Mouse (Mus musculus) embryonic facial prominence, embryonic 11.5 days (tissue): Measurements from ENCODE around the gene Rnasel. TPM values are rescaled to one million over a fixed set of nuclear protein-coding genes. Genes with fewer than 3 reads are reported as not detected.

Experiments
- polyA plus RNA-seq: library from polyadenylated mRNA; unstranded; fragments of >200 nt; fragmentation: Nextera tagmentation; extraction: Ambion mirVana; gene quantifications from 2 replicates; pipeline ENCODE4 v1.2.1, GENCODE M21; 2014

The Rnasel gene
- polyA plus RNA-seq, 1 experiment from 2014 or later = 15.0 TPM

Other genes with a start within 250 kb of the Rnasel start
- gene Npl, start 199.4 kb upstream of the Rnasel start, polyA plus RNA-seq = 9.8 and 11.4 TPM in 2 replicates
- gene Rgs8, start 96.4 kb upstream of the Rnasel start, polyA plus RNA-seq = 1.9 and 2.6 TPM in 2 replicates
- gene Rgs16, start 9.1 kb upstream of the Rnasel start, polyA plus RNA-seq = 6.5 and 6.7 TPM in 2 replicates
- gene Rgsl1, start 94.7 kb downstream of the Rnasel start, polyA plus RNA-seq = 0.14 TPM in 1 of 2 replicates, not detected in the other
- gene Teddm1b, start 124.9 kb downstream of the Rnasel start, polyA plus RNA-seq = 0.14 and 0.38 TPM in 2 replicates
- gene Teddm1a, start 142.3 kb downstream of the Rnasel start, polyA plus RNA-seq = not detected in 2 replicates
- gene Glul, start 150.5 kb downstream of the Rnasel start, polyA plus RNA-seq = 128 and 142 TPM in 2 replicates
- gene Teddm2, start 150.8 kb downstream of the Rnasel start, polyA plus RNA-seq = 0.45 and 0.61 TPM in 2 replicates